Mouse (Mus musculus) kidney, embryonic 14.5 days (tissue): Measurements from ENCODE around the gene Supt4a. TPM values are rescaled to one million over a fixed set of nuclear protein-coding genes. Genes with fewer than 3 reads are reported as not detected.

Experiments
- ATAC-seq: fragments of 200-750 bp; cut with Nextera tagmentation; 2 replicates; pipeline ENCODE4 v1.8.0; 2017; ENCODE audit warnings: moderate number of reproducible peaks, mild to moderate bottlenecking, moderate TSS enrichment, moderate library complexity; ENCODE audit not compliant: low FRiP score, low TSS enrichment
- H3K27ac ChIP-seq: fragments of 300-500 bp; sonication (generic); 2 replicates; pipeline ENCODE4 v1.5.1; 2014; ENCODE audit warnings: low read depth, mild to moderate bottlenecking, low read length, moderate library complexity, mixed read lengths
- H3K27me3 ChIP-seq: fragments of 300-500 bp; sonication (generic); 2 replicates; pipeline ENCODE4 v1.6.1; 2014; ENCODE audit warnings: mild to moderate bottlenecking, low read length; ENCODE audit not compliant: control insufficient read depth, insufficient read depth
- H3K36me3 ChIP-seq: fragments of 300-500 bp; sonication (generic); 2 replicates; pipeline ENCODE4 v1.6.1; 2014; ENCODE audit warnings: low read length, mixed read lengths; ENCODE audit not compliant: control insufficient read depth, insufficient read depth
- H3K4me1 ChIP-seq: fragments of 300-500 bp; sonication (generic); 2 replicates; pipeline ENCODE4 v1.6.1; 2014; ENCODE audit warnings: low read length, mixed read lengths; ENCODE audit not compliant: control insufficient read depth, insufficient read depth
- H3K4me2 ChIP-seq: fragments of 300-500 bp; sonication (generic); replicated peaks from 2 replicates; pipeline ENCODE4 v1.6.1; 2014; ENCODE audit warnings: low read depth, mild to moderate bottlenecking, low read length
- H3K4me3 ChIP-seq: fragments of 300-500 bp; sonication (generic); 2 replicates; pipeline ENCODE4 v1.5.1; 2014; ENCODE audit warnings: mild to moderate bottlenecking, low read length
- H3K9ac ChIP-seq: fragments of 300-500 bp; sonication (generic); 2 replicates; pipeline ENCODE4 v1.6.1; 2014; ENCODE audit warnings: low read depth, mild to moderate bottlenecking, low read length, moderate library complexity
- H3K9me3 ChIP-seq: fragments of 300-500 bp; sonication (generic); 2 replicates; pipeline ENCODE4 v1.6.1; 2016; ENCODE audit warnings: low read length; ENCODE audit not compliant: control insufficient read depth
- WGBS: fragments of 180-500 bp; shearing (Covaris S2); extraction: QIAGEN DNeasy Blood & Tissue Kit; methylation state at CpG from one replicate; pipeline ENCODE4 v1.1.7; 2014; 5-methylcytosine and 5-hydroxymethylcytosine counted together
- polyA plus RNA-seq: library from polyadenylated mRNA; unstranded; fragments of >200 nt; fragmentation: Nextera tagmentation; extraction: Ambion mirVana; gene quantifications from 2 replicates; pipeline ENCODE4 v1.2.1, GENCODE M21; 2014

Supt4a gene
- polyA plus RNA-seq, 1 experiment from 2014 or later: 188 TPM

- WGBS: 91% methylated on average over 5 of the region's 5 CpGs
- H3K4me3 ChIP-seq: no peak overlapping the region
- H3K27me3 ChIP-seq: no peaks in the 10 kb centered on the region
- no peaks in the 10 kb centered on the region for H3K9me3 ChIP-seq
- ATAC-seq: no peak
- peaks cover 14% of the 10 kb centered on the region; the same call in 1 of the 2 replicates for H3K4me1 ChIP-seq
- no peak overlapping the region for H3K27ac ChIP-seq
- H3K9ac ChIP-seq: no peak overlapping the region
- H3K4me2 ChIP-seq: no peak overlapping the region
- H3K36me3 ChIP-seq: peaks cover 28% of the 10 kb centered on the region
These were observed 10.0 kb downstream of the Supt4a start for GRCm38 (mm10) chr11:87747312-87747711.

DNA sequence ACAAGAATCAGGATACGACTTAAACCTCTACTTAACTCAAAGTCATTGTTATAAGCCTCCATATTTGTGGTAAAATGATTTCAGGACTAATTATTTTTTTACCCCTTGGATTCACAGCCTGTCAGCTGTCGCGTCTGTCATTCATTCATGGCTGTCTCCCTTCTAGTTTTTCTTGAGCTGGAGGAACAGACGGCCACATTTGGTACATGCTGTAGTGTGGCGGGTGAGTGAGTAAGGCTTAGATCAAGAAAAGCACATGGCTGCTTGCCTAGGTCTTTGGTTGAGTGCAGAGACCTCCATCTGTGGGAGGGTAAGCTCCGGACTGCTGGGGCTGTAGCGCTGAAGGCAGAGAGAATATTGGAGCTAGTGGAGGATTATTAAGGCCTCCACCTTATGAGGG lies 10.4 kb downstream of the Supt4a start:
- H3K9ac ChIP-seq: no peak overlapping the region
- no peak overlapping the region for H3K27ac ChIP-seq
- WGBS: 93% methylated on average over 7 of the region's 7 CpGs
- no peaks in the 10 kb centered on the region for H3K27me3 ChIP-seq
- peaks cover 14% of the 10 kb centered on the region; the same call in 1 of the 2 replicates for H3K4me1 ChIP-seq
- no peak overlapping the region for H3K4me3 ChIP-seq
- H3K4me2 ChIP-seq: no peak overlapping the region
- H3K36me3 ChIP-seq: peaks cover 25% of the 10 kb centered on the region
- H3K9me3 ChIP-seq: no peaks in the 10 kb centered on the region
- no peak for ATAC-seq

GRCm38 (mm10) chr11:87748132-87749119 lies 11.1 kb downstream of the Supt4a start:
- Histone ChIP-seq H3K4me1 (peaks cover 14% of the 10 kb centered on the region; the same call in 1 of the 2 replicates), H3K9ac (peak overlapping the region; percentile 7; the same call in 1 of the 2 replicates), H3K36me3 (peaks cover 20% of the 10 kb centered on the region), H3K9me3 (no peaks in the 10 kb centered on the region), H3K27me3 (no peaks in the 10 kb centered on the region), H3K27ac (peak overlapping the region; percentile 65), H3K4me3 (no peak overlapping the region; the same call in 1 of the 2 replicates), H3K4me2 (peak overlapping the region; percentile 25; the same call in 1 of the 2 replicates)
- WGBS: 27% methylated on average over 19 of the region's 19 CpGs
- peak; percentile 40; the same call in 1 of the 2 replicates for ATAC-seq

GRCm38 (mm10) chr11:87749192-87750042 lies 12.1 kb downstream of the Supt4a start:
- peak; percentile 88 for ATAC-seq
- peak overlapping the region; percentile 65 for H3K27ac ChIP-seq
- WGBS: 17% methylated on average over 18 of the region's 18 CpGs
- H3K9me3 ChIP-seq: no peaks in the 10 kb centered on the region
- H3K4me1 ChIP-seq: peaks cover 15% of the 10 kb centered on the region; the same call in 1 of the 2 replicates
- H3K9ac ChIP-seq: 0 out of 2 replicates have a peak overlapping the region, but pooled peaks have one; percentile 7
- peaks cover 11% of the 10 kb centered on the region for H3K36me3 ChIP-seq
- no peak overlapping the region; the same call in 1 of the 2 replicates for H3K4me3 ChIP-seq
- H3K4me2 ChIP-seq: peak overlapping the region; percentile 25; the same call in 1 of the 2 replicates
- no peaks in the 10 kb centered on the region for H3K27me3 ChIP-seq

GRCm38 (mm10) chr11:87750043-87750421 lies 12.7 kb downstream of the Supt4a start:
- no peak for ATAC-seq
- Histone ChIP-seq H3K27me3 (no peaks in the 10 kb centered on the region), H3K9me3 (no peaks in the 10 kb centered on the region), H3K9ac (no peak overlapping the region), H3K27ac (peak overlapping the region; percentile 65; the same call in 1 of the 2 replicates), H3K4me3 (no peak overlapping the region), H3K4me2 (no peak overlapping the region), H3K36me3 (peaks cover 5% of the 10 kb centered on the region), H3K4me1 (peaks cover 18% of the 10 kb centered on the region; the same call in 1 of the 2 replicates)
- 79% methylated on average over 11 of the region's 11 CpGs for WGBS

DNA sequence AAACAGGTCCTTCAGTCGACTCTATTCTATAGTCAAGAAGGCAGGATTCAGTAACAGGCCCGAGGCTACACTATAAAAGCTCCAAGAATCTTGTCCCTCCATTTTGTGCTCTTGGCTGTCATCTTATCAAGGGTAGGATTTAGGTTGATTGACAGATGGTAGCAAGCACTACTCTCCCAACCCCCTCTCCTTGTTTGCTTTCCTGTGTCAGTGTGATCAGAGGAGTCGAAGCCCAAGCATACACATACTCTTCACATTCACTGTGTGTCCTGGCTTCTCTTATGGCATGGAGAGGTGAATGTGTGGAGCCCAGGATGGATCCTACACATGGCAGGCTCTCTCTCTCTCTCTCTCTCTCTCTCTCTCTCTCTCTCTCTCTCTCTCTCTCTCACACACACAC lies 13.2 kb downstream of the Supt4a start:
- peaks cover 18% of the 10 kb centered on the region; the same call in 1 of the 2 replicates for H3K4me1 ChIP-seq
- H3K9me3 ChIP-seq: no peaks in the 10 kb centered on the region
- no peak overlapping the region for H3K9ac ChIP-seq
- 0 out of 2 replicates have a peak, but pooled peaks cover under 1% of the 10 kb centered on the region for H3K36me3 ChIP-seq
- H3K4me3 ChIP-seq: no peak overlapping the region
- WGBS: 83% methylated on average over 3 of the region's 3 CpGs
- H3K4me2 ChIP-seq: no peak overlapping the region
- H3K27ac ChIP-seq: no peak overlapping the region
- no peaks in the 10 kb centered on the region for H3K27me3 ChIP-seq
- ATAC-seq: no peak

- Histone ChIP-seq H3K27me3 (no peaks in the 10 kb centered on the region), H3K9ac (no peak overlapping the region; the same call in 1 of the 2 replicates), H3K27ac (no peak overlapping the region), H3K4me1 (peaks cover 18% of the 10 kb centered on the region; the same call in 1 of the 2 replicates), H3K4me2 (no peak overlapping the region), H3K9me3 (no peaks in the 10 kb centered on the region), H3K36me3 (no peaks in the 10 kb centered on the region), H3K4me3 (no peak overlapping the region)
- no peak for ATAC-seq
- WGBS: 86% methylated on average over 8 of the region's 8 CpGs
These were observed 13.7 kb downstream of the Supt4a start for GRCm38 (mm10) chr11:87751031-87751430.

- WGBS: 65% methylated on average over 4 of the region's 4 CpGs
- no peak overlapping the region for H3K9ac ChIP-seq
- H3K27me3 ChIP-seq: no peaks in the 10 kb centered on the region
These were observed 14.2 kb downstream of the Supt4a start for GRCm38 (mm10) chr11:87751491-87751966.

More at GRCm38 (mm10) chr11:87751491-87751966, 14.2 kb downstream of the Supt4a start:
- ATAC-seq: no peak
- H3K4me2 ChIP-seq: no peak overlapping the region
- no peaks in the 10 kb centered on the region for H3K9me3 ChIP-seq
- peaks cover 19% of the 10 kb centered on the region; the same call in 1 of the 2 replicates for H3K4me1 ChIP-seq
- H3K4me3 ChIP-seq: no peak overlapping the region
- no peak overlapping the region for H3K27ac ChIP-seq
- H3K36me3 ChIP-seq: no peaks in the 10 kb centered on the region
